Mouse (Mus musculus) CD4-positive, CD25-positive, alpha-beta regulatory T cell, adult 4 months (primary cell): ENCODE measurements at regions not wholly inside any gene's neighbourhood (a gene's known extent, or its start where the extent isn't known, plus 50 kb on each side); places are given as distances from the start of the nearest gene placed in this dataset.

Experiments used
- ATAC-seq: one replicate; pipeline ENCODE4 v1.8.0; 2017

DNA sequence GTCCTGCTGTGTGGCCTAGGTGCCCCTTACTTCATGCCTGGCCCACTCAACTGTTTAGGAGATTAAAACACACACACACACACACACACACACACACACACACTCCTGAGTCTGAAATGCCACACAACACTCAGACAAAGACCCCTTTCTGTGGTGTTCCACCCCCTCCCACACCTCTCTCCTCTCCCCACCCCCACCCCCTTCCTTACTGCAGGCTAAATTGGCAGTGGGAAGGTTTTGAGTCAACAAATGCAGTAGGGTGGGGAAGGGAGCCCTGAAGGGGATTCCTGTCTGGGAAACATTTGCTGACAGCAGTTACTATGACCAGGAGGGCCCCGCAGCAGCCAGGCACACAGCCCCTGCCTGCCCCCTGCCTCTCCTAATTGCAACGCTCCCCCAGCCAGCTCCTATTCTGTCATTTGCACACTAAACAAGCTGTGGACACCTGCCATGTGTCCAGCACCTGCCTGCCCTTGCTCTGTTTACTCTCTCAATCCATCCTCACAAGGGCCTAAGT, 69.5 kb downstream of the Ephb3 start:
- ATAC-seq: no peak

DNA sequence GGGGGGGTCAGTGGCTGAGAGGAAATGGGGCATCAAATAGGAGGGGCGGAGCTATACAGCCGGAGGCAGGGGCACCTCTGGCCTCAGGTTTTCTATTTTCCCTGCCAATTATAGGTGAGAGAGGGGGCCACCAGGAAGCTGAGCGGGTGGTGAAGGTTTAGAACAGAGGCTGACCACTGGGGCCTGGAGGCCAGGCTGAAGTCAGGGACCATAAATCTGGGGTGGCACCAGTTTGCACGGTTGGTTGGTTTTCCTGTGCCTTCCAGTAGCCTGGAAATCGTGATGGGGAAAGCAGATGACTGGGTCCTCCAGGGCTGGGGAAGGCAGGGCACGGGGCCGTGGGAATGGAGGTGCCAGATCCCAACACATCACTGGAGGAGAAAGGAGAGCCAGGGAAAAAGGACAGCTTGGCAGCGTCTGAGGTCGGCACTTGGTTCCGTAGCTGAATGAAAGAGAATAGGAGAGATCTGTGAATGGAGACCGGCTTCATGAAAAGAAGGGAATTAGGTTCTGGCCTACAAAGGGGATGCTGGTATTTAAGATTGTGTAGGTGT, 73.3 kb downstream of the Ephb3 start:
- ATAC-seq: no peak

GRCm38 (mm10) chr16:21278387-21278786, 73.8 kb downstream of the Ephb3 start:
- ATAC-seq: no peak

GRCm38 (mm10) chr16:21280200-21280627, 75.7 kb downstream of the Ephb3 start:
- ATAC-seq: no peak

DNA sequence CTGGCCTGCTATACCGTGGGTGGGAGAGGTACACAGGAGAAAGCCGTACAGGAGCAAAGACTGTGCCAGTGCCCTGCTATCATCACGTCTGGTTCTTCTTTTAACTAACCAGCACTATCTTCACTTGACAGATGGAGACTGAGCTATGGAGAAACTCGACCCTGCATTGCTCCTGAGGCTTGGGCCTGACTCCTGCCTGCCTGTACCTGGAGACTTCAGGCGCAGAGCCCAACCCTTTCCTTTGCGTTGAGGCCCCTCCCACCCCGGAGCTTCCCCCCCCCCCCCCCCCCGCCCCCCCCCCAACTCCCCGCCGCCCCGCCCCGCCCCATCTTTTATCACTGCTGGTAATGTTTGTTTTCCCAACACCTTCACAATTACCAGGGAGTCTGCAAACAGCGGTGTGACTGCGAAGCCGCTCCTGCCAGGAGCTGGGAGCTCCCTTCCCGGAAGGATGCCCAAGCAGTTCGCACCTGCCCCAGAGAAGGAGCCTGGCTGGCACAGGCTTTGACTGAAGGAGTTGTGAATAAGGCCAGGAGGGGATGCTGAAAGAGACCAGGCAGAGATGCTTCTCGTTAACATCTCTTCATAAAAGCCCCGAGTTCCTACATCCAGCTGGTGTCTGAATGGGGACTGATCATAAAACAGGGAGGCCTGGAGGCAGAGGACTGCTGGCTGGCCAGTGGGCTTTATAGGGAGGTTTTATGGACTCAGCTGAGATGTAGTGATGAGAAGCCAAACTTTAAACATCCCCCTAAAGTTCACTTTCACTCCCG, 77.6 kb downstream of the Ephb3 start:
- no peak for ATAC-seq

- ATAC-seq: no peak
Measured at GRCm38 (mm10) chr16:21286099-21286498, 81.5 kb downstream of the Ephb3 start.

GRCm38 (mm10) chr16:21289528-21289927, 85.0 kb downstream of the Ephb3 start:
- ATAC-seq: no peak

DNA sequence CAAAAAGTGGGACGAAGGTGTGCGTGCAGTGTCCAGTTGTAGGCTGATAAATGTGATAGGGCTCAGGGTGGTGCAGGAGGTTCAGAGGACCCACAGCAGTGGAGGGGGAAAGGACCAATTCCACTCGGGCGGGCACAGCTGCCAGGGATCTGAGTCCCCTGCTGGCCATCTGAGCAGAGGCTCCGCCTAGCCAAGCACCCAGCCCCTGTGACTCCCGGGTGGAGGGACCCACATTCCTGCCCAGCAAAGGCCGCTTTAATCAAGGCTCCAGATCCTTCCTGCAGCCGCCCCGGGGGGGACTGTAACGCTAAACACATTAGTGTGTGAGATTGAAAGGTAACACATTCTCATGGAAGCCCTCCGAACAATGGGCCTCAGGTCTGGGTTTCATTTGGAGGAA, 88.5 kb downstream of the Ephb3 start:
- no peak for ATAC-seq

DNA sequence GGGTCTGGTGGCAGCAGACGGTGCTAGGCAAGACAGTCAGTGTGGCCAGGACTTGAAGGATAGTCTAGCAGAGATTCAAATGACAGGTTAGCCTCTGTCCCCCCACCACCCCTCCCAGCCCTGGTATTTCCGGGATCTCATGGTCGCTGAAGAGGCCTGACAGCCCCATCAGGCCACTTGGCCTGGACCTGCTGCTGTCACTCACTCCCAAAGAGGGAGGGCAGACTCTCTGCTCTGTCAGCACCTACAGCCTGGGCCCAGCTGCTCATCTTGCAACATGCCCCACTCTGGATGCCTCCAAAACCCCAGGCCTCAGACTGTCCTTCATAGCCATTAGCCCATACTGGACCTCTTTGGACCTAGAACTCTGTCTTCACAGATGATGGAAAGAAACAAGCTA, 89.0 kb downstream of the Ephb3 start:
- no peak for ATAC-seq

DNA sequence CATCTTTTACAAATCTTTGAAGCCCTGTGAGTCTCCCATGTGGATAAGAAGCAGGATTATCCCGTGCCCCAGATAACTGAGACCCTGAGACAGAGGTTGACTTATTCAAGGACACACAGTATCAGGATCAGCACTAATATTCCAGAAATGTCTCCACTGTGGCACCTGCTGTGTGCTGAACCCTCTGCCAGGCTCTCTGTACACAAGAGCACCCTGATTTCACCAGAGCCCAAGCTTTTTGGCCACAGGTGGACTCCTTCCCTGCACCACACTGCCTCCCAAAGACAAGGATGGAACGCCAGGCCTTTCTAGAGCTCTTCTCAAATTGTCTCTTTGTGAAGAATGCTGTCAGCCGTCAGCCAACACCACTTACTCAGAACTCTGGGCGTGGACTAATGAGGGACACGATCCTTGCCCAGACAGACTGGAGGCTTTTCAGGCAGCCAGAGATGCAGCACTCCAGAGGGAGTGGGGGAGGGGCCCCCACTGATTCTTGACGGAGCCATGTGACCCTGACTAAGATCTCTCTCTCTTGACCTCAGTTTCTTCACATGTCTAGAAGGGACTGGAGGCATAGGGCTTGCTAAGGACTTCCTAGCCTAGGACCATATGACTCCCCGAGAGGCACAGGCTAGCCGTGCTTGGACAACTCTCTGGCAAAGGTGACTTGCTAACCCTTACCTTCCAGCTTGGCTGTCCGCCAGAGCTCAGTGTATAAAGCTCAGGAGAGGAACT, 90.3 kb downstream of the Ephb3 start:
- no peak for ATAC-seq

DNA sequence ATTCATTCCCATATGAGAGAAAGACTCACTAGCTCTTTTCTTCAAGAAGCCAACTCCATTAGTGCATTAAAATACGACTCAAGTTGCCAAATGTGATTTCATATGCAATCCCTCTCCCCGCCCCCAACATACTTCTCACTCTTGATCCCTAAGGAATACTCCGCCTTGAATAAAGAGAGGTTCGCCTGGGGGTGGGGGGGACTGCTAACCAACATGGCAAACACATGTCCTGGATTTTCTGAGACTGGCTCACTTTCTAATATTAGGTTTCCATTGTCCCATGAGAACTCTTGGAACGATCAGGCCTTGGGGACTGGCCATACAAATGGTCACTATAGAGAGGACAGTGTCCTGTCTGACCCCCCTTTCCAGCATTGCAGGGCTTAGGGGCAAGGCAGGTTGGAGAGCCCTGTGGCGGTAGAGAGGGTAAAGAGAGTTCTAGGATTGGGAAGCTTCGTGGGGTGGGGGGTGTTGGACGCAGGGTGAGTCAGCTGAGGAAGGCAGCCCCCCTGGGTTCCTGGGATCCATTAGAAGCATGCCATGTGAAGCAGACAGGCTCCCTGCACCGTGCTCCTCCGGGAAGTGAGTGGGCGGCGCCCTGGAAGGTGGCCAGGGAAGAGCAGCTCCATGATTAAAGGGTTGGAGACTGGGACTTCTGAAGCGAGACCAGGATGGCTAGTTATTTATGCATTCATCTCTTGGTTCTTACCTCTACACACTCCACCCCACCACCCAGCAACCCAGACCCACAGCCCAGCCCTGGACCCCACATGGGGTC, 91.6 kb downstream of the Ephb3 start:
- no peak for ATAC-seq

- ATAC-seq: no peak
Measured at GRCm38 (mm10) chr16:21296786-21297185, 92.2 kb downstream of the Ephb3 start.

DNA sequence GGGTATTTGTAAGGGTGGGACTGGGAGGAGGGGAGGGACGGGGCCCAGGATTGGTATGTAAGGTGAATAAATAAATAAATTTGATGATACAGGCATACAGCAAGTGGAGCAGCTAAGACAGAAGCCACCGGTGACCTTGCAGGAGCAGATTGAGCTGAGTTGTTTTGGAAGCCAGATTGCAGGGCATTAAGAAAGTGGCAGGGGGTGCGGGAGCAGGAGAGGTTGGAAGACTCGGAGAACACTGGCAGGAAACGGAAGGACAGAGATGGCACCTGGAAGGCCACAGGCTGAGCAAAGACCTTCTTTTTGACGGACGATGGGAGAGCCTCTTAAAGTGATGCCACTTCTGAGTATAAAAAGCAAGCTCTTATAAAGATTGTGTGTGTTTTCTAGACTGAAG, 94.3 kb downstream of the Ephb3 start:
- no peak for ATAC-seq

DNA sequence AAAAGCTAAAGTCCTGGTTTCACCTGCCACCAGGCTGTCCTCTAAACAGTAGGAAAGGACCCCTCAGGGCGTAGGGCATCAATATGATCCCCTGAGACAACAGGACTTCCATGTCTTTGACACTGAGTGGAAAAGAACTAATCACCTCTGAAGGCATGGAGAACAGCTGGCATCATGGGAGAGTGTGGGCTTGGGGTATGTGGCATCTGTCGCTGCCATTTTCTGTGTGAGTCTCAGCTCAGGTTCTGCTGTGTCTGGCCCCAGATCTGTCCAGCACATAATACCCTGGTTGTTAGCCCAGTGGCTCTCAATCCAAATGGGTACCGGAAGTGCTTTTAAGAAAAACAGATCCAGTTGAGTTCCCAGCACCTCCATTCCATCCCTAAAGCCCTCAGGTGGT, 101.3 kb downstream of the Ephb3 start:
- ATAC-seq: no peak

- no peak for ATAC-seq
Measured at GRCm38 (mm10) chr16:21308513-21308912, 104.0 kb downstream of the Ephb3 start.

DNA sequence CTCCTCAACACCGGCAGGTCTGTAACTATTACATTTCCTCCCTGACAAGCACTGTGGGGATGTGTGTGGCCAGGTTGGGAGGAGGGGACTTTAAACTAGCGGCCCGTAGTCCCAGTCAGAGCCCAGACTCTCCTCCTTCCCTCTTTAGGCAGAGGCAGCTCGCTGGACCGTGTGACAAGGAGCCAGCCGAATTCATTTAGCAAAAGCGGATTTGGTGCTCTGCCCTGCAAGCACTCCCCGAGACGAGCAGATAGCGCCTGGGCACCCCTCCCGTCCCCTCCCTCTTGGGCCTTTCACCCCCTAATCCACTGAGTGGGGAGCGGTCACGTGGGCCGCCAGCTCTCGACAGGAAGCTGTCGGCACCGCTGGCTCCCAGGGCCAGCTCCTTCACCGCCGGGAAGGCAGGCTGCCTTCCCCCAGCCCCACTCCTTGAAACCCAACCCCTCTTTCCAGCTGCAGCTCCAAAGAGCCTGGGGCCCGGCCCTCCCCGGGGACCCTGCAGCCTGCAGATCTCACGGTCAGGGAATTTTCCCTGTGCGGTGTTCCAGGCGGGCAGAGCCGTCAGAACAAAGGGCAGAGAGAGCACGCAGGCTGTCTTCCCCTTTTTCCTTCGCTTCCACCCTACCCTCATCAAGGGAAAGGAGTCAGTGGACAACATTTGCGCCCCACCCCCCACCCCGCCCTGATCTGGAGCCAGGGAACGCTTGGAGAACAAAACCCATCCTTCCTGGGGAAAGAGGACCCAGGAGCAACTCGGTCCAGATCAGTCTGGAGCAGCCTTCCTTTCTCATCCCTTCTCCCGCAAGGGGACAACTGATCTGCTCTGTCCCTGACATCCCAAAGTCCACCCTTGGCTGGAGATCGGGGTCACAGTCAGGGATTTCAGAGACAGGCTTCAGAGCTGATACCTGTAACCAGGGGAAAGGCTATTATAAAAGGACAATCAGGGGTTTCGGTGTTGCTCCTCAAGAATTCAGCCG, 106.4 kb downstream of the Ephb3 start:
- ATAC-seq: peak; percentile 89

DNA sequence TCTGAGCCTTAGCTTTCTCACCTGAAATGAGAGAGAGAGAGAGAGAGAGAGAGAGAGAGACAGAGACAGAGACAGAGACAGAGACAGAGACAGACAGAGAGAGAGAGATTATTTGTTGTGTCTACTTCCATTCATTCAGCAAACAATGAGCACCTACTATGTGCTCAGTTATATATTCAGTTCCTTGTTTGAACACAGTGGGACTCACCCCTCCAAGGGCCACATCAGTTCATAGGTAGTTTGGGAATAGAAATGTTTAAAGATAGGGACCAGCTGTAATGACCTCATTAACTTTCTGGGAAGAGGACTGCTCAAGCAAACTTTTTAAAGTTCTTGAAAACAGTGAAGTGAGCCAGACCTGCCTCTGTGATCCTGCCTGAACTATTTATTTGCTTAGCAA, 107.2 kb downstream of the Ephb3 start:
- no peak for ATAC-seq

- no peak for ATAC-seq
Measured at GRCm38 (mm10) chr16:21315751-21316151, 107.2 kb upstream of the Vps8 start.

- ATAC-seq: no peak
Measured at GRCm38 (mm10) chr16:21318009-21318639, 104.8 kb upstream of the Vps8 start.

GRCm38 (mm10) chr16:21318640-21319365, 104.1 kb upstream of the Vps8 start:
- no peak for ATAC-seq
